Mouse (Mus musculus) ES-Bruce4 (cell line): ENCODE data around the gene Dcaf5.

Source experiments
- CTCF ChIP-seq: IDR thresholded peaks from one replicate; pipeline ENCODE4 v1.8.1; 2011; ENCODE audit warnings: low read depth, low read length
- EP300 ChIP-seq: IDR thresholded peaks from 2 replicates; pipeline ENCODE4 v1.6.1; 2011; ENCODE audit warnings: low read depth, low read length; ENCODE audit not compliant: insufficient read depth
- POLR2A ChIP-seq: IDR thresholded peaks from one replicate; pipeline ENCODE4 v1.8.1; 2011; ENCODE audit warnings: low read length; ENCODE audit not compliant: insufficient read depth

DNA sequence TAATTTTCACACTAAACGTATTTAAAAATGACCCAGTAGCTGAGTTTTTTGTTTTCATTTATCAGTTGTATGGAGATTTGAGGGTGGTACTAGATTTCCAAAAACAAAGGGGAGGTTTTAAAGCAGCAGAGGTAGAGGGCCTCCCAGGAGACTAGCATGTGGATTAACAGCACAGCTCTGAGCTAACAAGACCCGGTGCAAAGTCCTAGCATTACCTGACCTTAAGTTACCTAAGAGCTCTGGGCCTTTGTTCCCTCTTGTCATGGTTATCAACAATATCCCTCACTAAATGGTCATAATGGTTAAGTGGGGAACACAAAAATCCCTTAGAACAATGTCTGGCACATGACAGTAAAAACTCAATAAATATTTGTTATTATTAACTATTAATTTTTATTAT lies 37.3 kb downstream of the Dcaf5 start:
- TF ChIP-seq POLR2A, result no peak
- no peak for TF ChIP-seq CTCF
- TF ChIP-seq EP300, result no peak
